Mouse (Mus musculus) CH12F3 (cell line): Measurements from ENCODE around the gene Glycam1.
"Not testable (repeated sequence)": the region's sequence is repeated elsewhere in the genome, so short reads cannot be mapped to it uniquely, and the experiment has no call there.

Experiments
- in situ Hi-C: fragments of 300-500 bp; cut with MboI; formaldehyde crosslinking; loops from 2 replicates; pipeline ENCODE4 v1.14.3; 2020; ENCODE audit warnings: low sequenced_read_pairs

Gene Glycam1

DNA sequence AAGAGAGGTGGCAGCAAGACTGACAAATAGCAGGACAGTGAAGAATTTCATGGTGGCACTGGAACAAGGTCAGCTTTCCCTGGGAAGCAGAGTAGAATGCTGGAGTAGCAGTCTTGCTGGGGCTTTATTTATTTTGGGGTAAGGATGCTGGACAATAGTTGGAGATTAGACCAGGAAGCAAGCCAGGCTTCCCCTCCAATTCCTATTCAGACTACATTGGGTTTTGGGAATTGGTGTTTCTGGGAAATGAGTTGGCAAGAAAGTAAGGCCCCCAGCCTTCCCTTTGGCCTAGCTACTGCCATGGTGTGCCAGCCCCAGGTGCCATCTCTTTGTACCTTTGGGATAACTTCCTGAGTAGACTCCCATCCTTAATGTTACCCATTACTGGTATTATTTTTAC is at the start of gene Glycam1:
TSS of gene Glycam1 (minus strand) at position 101 of the 400 bp plus-strand sequence.
- in situ Hi-C loops: no loop called here

DNA sequence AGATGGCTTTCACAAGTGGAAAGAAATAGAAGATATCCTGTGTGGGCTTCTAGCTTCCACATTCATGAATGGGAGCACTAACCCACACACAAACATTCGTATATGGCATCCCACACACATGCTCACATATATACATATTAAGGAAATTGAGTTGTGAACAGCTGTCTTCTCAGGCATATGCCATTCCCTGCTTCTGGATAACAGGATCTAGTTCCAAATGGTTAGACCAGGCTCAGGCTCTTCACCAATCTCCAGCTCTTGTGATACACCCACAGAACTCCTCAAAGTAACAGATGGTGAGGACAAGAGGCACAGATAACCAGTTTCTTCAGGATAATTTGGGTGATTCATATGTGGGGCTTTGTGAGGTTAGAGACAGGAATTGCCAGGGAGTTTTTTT is 39.6 kb upstream of the Glycam1 start:
- in situ Hi-C loops: no loop called here

DNA sequence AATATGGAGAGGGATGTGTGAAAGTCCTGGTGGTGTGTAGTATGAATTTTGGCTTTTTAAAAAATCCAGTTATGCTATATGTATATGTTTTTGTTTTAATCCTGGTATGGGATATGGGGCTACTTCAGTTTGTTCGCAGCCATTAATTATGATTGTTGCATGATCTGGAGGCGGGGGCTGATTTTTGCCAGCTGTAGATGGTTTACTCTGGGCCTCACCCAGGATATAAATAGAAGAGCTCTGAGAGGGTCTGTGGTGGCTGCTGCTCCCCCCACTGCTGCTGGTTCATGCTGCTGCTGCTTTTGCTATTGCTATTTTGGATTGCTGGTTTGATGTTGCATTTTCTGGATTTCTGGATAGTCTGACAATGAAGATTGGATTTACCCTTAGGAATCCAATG is 25.9 kb upstream of the Glycam1 start:
- in situ Hi-C loops: no loop called here

DNA sequence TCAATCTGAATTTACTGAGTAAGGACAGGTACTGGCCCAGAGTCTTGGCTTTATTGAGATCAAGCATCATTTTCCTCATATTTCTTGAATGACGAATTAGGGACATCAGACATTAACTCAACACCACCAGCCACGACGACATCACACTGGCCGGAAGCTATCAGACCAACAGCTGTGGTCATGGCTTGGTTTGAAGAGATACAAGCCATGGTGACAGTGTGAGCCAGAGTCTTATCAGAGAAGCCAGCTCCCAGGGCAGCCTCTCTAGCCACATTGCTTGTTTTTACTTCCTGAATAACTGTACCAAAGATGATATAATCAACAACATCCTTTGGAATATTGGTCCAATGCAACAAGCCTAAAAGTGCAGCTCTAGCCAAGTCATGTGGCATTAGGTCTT is 22.9 kb upstream of the Glycam1 start:
- in situ Hi-C loops: not testable (repeated sequence)

DNA sequence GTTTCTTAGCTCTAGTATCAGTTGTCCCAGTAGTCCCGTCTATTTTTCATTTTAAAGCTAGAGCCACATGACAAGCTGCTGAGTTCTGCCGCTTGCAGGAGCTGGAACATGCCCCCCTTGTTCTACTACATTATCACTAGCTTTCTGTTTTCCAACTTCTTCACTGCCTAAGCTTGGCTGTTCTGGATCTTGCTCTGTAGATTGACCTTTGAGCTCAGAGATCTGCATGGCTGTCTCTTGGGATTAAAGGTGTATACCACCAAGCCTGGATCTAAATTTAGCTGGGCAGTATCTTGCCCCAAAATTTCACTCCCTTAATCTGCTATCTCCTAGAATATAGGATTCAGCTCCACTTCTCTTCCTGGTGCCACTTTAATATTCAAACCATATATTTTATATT is 21.0 kb upstream of the Glycam1 start:
- in situ Hi-C loops: no loop called here

DNA sequence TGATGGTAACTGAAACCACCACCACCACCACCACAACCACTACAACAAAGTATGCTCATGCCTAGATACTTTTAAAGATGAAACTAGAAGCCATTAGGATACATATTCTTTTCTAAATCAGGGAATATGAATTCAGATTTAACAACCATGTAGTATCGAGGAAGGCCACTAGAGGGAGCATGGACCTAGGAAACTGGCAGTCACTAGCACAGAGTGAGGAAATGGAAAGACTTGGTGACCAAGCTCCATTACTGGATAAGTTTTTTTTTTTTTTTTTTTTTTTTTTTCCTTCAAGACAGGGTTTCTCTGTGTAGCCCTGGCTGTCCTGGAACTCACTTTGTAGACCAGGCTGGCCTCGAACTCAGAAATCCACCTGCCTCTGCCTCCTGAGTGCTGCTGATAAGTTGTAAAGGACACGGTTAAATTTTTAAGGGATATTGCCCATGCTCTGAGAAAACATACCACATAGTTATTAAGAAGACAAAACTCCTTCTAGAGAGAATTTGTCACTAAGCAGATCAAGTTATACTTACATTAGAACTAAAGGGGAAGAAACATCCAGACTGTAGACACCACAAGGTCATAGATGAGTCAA is 12.7 kb downstream of the Glycam1 start:
- in situ Hi-C loops: no loop called here

DNA sequence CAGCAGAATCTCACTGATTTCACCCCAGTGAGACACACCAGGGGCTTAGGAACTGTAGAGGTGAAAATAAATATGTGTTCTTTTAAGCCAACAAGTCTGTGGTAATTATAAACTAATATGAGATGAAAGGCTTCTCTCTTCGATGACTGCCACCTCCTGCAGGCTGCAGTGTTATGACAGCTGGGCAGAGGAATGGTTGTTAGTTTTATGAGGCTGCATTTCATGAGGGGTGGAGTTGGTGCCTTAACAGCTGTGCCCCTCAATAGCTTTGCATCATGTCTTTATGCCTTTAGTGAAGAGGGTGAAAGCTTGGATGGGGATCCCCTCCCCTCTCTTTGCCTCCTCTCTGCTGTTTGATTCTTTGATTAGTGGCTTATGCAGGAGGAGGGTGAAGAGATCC is 13.8 kb downstream of the Glycam1 start:
- in situ Hi-C loops: no loop called here

DNA sequence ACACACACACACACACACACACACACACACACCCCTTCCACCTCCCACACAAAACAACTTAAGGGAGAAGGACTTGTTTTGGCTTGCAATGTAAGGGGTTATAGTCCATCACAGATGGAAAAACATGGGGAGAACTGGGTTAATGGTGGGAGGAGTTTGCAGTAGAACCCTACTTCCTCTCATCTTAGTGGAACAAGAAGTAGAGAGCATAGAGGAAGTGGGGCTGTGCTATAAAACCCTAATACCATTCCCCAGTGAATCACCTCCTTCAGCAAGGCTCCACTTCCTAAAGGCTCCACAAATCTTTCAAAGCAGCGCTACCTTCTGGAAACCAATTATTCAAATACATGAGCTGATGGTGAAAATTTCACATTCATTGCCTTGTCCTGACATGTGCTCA is 15.4 kb downstream of the Glycam1 start:
- in situ Hi-C loops: no loop called here

DNA sequence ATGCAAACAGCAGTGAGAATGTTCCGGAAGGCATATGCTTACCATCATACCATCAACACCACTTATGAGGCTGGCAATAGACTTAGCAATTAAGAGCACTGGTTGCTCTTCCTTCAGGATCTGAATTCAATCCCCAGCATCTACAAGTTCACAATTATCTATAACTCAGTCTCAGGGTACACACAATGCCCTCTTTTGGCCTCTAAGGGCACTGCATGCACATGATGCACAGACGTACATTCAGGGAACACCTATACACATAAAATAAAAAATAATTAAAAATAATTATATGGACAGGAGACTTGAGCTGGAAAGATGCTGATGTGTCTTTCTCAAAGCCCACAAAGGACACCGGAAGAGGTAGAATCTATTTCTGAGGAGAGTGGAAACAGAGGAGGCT is 16.9 kb downstream of the Glycam1 start:
- in situ Hi-C loops: no loop called here

DNA sequence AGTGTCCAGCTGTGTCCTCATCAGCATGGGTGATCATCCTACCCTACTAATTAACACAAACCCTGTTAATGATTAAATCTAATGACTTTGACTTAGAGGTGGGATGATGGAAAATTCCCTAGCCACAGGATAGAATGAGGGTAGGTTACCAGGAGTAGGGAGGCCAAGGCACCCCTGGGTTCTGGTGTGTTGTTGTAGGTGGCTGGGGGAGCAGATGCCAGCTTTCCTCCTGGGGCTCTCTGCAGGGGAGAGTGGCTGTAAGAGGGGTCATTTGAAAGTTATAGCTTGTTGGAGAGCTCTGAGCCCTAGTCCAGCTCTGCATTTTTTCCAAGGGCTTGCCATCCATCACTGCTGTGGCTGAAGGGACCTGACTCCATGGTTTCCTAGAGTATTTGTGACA is 22.4 kb downstream of the Glycam1 start:
- in situ Hi-C loops: no loop called here

DNA sequence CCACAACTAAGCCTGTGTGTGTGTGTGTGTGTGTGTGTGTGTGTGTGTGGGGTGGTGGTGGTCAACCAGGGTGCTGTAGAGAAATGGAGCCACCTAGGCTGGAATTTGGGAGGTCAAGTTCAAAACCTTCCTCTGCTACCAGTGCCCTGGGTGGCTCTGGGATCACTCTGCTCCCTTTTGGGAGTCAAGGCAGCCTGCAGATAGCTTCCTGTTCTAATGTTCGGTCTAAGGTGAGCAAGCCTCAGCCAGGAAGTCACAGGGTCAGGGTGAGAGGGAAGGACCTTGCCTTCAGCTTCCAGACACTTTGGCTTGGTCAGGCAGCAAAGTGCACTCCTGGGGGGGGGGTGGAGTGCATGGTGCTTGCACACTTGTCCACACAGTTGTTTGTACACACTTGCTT is 24.2 kb downstream of the Glycam1 start:
- in situ Hi-C loops: no loop called here

DNA sequence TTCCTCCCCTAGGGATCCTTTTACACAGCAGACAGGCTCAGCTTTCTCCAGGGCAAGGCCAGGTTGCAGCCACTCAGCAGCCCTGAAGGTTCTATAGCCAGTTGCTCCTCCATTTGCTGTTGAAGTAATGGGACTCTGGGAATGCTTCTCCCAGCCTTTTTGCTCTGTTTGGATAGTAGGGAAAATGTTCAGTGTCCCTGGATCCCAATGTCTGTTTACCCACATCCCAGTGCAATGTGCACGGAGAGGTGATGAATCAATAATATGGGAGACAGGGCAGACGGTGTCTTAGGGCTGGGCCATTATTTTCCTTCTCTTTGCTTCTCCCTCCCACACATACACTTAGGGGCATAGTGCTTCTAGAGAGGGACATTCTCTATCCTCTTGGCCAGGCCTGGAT is 25.6 kb downstream of the Glycam1 start:
- in situ Hi-C loops: no loop called here

DNA sequence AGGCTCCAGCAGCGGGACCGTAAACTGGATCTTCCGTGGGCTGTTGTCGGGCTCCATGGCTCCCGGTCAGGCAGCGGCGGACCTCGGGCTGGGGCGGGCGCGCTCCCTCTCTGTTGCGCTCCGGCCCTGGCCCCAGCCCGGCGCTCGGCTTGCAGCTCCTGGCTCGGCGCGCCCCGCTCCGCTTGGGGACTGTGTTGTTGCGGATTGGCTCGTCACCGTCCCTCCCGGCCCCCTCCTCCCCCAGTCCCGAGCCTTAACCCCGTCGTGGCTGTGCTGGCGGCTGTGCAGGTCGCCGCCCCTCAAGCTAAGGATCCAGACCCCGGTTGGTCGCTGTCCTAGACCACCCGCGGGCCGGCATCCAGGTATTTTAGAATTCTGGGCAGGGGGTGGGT is 27.1 kb downstream of the Glycam1 start, which contains the start of gene Ppp1r1a:
TSS of gene Ppp1r1a (minus strand) at position 182 of the 392 bp plus-strand sequence.
- in situ Hi-C loops: no loop called here

DNA sequence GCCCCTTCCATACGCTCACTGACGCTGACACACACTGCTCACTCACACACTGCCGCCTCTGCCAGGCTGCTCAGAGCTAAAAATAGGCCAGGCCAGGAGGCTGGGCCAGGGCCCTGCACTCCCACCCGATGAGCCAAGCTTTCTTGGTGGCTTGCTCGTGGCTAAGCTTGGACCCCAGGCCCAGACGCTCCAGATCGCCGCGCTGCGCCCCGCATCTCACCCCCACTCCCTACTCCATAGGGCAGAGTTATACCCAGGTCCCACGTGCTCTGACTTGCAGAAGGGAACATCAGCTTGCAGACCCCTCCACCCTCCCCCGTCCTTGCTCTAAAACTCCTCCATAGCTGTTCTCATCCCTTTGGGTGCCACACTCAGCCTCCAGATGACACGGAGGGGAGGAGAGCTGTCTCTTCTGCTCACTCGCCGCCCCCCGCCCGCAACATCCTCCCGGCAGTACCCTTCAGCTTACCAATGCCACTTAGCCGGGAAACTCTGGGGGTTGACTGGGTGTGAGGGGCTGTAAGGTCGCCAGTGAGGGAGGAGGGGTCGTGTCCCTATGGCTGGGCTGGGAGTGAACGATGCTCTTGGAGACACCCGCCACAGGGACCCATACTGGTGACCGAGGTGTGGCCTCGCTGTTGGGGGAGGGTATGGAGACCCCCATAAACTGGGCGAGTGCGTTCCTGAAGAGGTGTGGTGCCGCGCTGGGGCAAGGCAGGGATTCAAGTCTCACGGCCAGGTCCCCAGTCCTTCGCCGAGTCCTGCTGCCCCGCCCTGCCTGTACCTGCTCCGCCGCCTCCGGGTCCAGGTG is 27.7 kb downstream of the Glycam1 start:
- in situ Hi-C loops: no loop called here

DNA sequence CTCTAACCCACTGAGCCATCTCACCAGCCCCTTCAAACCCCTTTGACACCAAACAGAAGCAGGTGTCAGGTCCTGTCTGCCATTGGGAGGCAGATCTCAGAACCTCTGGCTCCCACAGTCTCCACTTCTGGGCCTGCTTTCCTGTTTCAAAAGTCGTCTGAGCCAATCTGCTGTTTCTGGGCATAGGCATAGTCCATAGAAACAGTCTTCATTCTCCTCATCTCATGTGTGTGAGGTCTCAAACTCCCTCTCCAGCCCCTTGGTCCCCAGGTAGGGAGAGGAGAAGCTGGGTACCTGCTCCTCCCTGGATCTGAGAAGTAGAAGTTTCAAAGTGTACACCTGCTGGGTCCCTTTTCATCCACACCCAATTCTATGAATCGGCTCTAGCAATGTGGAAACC is 28.4 kb downstream of the Glycam1 start:
- in situ Hi-C loops: no loop called here

DNA sequence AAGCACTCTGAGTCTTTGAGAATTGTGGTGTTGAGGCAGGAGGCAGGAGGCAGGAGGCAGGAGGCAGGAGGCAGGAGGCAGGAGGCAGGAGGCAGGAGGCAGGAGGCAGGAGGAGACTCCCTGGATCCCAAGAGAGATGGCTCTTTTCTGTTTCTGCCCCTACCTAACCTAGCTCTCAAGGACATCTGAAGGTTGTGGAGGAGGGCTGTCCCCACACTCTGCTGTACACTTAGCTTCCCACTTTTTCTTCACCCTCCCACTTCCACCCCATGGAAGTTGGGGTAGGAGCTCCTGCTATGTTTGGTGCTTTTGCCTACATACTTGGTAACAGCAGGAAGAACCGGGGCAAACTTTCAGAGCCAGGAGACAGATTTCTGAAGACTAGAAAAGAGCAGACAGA is 29.1 kb downstream of the Glycam1 start:
- in situ Hi-C loops: no loop called here

DNA sequence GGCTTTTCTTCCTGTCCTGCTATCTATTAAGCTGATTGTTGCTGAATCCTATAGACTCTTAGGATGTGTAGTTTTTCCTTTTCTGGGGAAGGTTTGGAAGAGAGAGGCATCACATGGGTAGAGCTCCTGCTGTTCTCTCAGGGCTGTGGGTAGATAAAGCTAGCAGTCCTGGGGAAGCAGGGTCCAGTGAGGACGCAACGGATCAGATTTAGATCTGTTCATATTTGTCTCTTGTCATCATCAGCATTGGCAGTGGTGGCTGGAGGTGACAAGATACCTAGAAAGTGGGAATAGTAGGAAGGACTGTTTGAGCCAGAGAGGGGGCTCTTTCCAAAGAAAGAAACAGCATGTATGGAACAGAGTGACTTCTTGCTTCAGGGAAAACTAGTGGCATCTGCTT is 29.9 kb downstream of the Glycam1 start:
- in situ Hi-C loops: no loop called here

DNA sequence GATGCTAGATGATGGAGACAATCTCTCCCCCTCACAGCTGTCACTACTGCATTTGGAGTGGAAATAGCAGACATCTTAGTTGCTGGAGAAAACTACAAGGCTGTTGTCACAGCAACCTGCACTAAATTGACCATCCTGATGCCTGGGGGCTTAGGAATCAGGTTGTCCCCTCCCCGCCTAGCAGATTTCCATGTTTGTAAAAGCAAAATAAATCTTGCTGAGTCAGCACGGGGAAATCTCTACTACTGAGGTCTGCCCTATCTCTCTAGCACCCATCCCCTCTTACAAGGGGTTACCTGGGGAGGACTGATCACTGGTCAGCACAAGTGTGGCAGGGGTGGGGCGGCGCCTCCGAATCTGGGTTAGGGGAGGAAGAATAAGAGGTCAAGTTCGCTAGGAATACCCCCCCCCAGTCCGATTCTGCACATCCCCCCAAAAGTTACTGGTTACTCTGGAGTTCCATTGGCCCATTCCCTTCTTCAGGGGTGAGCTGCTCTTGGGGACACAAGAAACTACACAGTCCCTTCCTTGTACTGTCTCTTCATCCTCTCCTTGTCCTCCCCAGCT is 30.7 kb downstream of the Glycam1 start:
- in situ Hi-C loops: no loop called here

DNA sequence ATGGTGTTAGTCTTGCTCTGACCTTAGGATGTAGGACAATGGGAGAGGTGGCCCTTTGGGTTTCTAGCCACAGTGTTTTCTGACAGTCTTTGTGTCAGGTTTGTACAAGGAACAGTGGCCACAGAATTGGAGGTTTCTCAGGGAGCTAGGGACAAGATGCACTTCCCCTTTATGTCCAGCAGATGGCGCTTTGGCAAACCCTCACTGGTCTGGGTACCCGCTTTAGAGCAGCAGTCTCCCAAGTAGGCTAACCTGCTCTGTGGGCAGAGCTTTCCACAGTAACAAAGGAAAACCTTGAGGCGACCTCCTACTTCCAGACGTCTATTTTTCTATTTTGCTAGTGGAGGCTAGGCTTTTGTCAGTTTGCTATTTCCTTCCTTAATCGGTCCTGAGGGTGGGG is 34.5 kb downstream of the Glycam1 start:
- in situ Hi-C loops: no loop called here

DNA sequence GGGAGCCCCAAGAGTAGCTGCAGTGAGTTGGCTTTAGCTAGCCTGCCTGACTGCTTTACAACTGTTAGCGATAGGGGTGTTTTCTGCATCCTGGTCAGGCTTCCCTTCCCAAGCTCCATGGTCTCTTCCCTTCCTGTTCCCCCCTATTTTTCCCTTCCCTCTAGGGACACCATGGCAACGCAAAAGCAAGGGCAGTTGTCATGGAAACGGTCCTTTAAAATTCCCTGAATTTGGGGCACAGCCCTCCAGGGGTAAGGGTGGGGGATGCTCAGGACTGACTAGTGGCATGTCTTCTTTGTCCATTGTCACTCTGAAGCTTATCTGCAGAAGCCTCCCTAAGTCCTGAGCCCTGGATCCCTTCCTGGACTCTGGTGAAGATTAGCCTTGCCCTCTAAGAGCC is 41.7 kb downstream of the Glycam1 start:
- in situ Hi-C loops: no loop called here

DNA sequence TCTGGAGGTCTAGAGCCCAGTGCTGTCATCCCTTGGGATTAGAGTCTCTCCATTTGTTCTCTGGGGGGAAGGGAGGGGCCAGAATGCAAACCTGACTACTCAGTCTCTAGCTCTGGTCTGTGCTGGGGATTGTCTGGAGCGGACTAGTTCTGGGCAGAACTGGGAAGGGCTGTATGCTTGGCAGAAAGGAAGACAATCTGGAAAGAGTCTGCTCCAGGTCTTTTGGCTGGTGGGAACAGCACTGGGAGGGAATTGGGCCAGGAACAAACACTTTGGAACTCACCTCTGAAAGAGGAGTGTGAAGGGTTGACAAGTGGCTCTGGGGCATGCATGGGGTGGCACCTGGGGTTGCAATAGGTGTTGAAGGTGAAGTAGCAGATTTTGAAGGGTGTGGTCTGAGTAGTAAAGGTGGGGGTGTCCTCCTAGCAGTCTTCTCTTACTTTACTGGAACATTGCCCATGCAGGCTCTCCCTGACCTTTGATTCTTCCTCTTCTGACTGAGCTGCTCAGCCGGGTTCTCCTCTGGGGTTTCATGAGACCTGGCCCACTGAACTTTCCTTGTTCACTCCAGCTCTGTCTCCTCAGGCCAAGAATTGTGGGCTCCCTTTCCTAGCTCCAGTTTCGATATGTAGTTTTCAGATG is 42.3 kb downstream of the Glycam1 start:
- in situ Hi-C loops: no loop called here
